Comparison of ENCODE assay signal across 17 mouse cellular contexts in the genomic region with DNA sequence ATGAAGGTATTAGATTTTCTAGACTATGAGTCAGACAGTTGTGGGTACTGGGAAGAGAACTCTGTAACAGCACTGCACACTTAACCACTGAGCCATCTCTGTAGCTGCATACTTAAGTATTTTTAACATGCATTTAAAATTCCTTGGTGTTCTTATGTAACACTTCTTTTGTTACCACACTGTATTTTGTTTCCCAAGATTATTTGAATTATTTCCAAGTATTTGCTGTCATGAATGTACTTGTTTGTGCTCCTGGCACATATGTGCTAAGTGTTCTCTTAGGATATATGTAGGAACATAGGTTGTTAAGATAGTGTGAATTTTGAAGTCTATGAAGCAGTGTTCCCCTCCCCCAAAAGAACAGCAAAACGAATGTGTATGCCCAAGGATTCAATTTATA.
"Had no signal": no experiment of that assay in that cellular context is flagged by ENCODE, and none has a peak within 500 bp of the region (broad histone marks: within the 10 kb centered on the region; RNA-seq: fewer than 3 reads in every experiment).

No protein-coding gene starts in this region.

- H3K36me3 ChIP-seq: midbrain, embryonic 13.5 days; midbrain, embryonic 15.5 days; neural tube, embryonic 12.5 days; stomach, embryonic 15.5 days had no signal

- H3K4me2 ChIP-seq: lung, embryonic 15.5 days; midbrain, embryonic 11.5 days; midbrain, embryonic 13.5 days; midbrain, embryonic 15.5 days; neural tube, embryonic 12.5 days; stomach, embryonic 15.5 days had no signal

- H3K4me3 ChIP-seq: lung, embryonic 15.5 days; megakaryocyte, embryonic 14.5 days; midbrain, embryonic 13.5 days; midbrain, embryonic 15.5 days; neural tube, embryonic 12.5 days; stomach, embryonic 15.5 days had no signal

- DNase-seq: liver, postnatal 0 days; lung, adult 2 months; lung, postnatal 10 days; lung, postnatal 36 days; right cerebral cortex, postnatal 14 days; thymus, adult 2 months; thymus, postnatal 25 days; thymus, postnatal 4 days had no signal

- H3K9me3 ChIP-seq: lung, embryonic 15.5 days; megakaryocyte, embryonic 14.5 days; midbrain, embryonic 13.5 days; midbrain, embryonic 15.5 days; neural tube, embryonic 12.5 days; stomach, embryonic 15.5 days had no signal

- ATAC-seq: liver, postnatal 0 days; midbrain, embryonic 13.5 days had no signal

- H3K27ac ChIP-seq: lung, embryonic 15.5 days; macrophage; midbrain, embryonic 13.5 days; midbrain, embryonic 15.5 days; neural tube, embryonic 12.5 days; stomach, embryonic 15.5 days; stomach, postnatal 0 days had no signal

- H3K27me3 ChIP-seq: lung, embryonic 15.5 days; megakaryocyte, embryonic 14.5 days; midbrain, embryonic 13.5 days; midbrain, embryonic 15.5 days; neural tube, embryonic 12.5 days; stomach, embryonic 15.5 days had no signal

- H3K9ac ChIP-seq: liver, postnatal 0 days; lung, embryonic 15.5 days; midbrain, embryonic 13.5 days; midbrain, embryonic 15.5 days; neural tube, embryonic 12.5 days; stomach, embryonic 15.5 days had no signal

- H3K4me1 ChIP-seq: neural tube, embryonic 12.5 days; stomach, embryonic 15.5 days had no signal
